Mouse (Mus musculus): Measurements from ENCODE around the gene Kcng4.

DNA sequence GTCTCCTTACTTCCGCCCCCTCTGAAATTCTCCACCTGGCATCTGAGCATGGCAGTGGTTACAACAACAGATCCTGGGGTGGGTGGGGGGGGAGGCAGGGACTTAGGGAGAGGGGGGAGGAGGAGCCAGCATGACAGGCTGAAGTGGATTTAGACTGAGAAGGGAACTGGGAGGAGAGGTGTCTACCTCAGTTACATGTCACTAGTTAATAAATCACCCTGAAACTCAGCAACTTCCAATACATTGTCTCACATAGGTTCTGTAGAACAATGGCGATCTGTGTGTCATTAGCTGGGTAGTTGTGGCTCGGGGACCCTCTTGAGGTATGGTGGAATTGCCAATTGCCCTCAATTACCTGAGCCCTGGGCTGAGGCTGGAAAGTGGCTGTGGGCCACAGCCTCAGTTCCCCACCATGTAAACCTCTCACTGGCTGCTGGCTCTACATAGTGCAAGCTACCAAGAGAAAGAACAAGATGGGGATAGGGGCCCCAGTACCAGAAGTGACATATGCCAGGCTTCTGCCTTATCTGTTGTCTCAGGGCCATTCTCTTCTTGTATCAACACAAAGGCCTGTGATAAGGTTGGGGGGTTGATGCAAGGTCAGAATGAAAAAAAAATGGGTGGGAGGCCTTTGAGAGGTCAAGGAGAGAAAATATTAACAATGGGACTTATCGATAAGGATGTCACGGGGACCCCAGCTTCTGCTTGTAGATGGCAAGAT lies 54.9 kb downstream of the Kcng4 start:
- TF ChIP-seq CTCF (IDR thresholded peaks at IDR 0.05; ENCODE audit: insufficient read depth, low read length) (no peak), POLR2A (IDR thresholded peaks at IDR 0.05; ENCODE audit: borderline replicate concordance, extremely low read depth, low read depth, low read length) (no peak)
